Mouse (Mus musculus): ENCODE data around the gene Trabd2b.

Gene Trabd2b

DNA sequence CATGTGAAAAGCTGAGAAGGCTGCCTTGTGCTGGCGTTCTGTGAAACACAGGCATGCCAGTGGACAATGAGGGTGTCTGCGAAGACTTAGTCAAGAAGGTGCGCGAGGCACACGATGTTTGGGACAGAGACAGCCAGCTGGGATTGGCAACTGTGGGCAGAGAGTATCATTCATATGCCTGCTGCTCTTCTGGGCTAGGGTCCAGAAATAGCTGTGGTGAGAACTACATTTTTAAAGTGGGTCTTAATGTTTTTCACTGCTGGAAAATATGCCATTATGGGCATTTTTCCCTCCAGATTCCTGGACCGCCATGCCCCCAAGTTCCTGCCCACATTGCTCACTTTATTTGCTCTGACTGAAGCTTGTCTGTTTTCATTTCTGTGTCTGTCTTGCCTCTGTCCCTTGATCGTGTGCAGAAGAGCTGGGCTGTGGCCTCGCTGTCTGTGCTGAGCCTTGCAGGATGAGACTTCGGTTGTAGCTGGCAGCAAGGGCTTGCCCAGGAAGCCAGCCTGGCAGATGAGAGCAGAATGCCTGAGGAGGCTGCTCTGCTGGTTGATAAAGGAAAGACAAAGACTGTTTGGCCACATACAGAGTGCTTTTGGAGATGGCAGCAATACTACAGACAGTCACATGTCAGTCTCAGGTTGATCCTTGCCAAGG is 42.0 kb downstream of the Trabd2b start:
- DNase-seq = peak; percentile 23 to 27

- no peak for DNase-seq
Measured at GRCm38 (mm10) chr4:114453101-114453500, 46.6 kb downstream of the Trabd2b start.

- no peak for DNase-seq
Measured at GRCm38 (mm10) chr4:114454016-114454415, 47.5 kb downstream of the Trabd2b start.

DNA sequence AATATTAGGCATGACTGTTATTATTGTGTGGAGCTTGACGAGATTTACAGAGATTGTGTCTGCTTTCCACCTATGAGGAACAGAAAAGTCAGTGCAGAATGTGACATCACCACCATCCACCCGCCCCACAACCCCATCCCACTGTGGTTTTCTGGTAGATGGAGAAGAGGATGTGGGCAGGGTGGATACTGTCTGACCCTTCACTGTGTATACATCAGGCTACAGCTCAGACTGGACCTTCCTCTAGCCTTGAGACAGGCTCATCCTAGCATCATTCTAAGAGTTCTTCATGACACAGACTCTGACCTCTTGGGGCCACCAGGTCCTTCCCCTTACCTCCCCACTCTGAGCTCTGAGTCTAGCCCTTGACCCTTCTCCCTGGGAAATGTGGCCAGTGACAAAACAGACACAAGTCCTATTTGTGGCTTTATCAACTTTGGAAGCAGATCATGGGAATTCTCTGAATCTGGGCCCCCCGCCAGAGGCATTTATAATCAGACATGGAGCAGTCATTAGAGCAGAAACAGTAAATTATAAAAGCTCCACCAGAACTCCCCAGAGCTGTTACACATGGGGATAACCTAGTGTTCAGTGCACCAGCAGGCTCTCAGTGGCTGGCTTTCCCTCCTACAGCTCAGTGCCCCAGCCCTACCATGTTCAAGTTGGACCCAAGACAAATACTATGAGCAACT is 48.1 kb downstream of the Trabd2b start:
- no peak for DNase-seq

DNA sequence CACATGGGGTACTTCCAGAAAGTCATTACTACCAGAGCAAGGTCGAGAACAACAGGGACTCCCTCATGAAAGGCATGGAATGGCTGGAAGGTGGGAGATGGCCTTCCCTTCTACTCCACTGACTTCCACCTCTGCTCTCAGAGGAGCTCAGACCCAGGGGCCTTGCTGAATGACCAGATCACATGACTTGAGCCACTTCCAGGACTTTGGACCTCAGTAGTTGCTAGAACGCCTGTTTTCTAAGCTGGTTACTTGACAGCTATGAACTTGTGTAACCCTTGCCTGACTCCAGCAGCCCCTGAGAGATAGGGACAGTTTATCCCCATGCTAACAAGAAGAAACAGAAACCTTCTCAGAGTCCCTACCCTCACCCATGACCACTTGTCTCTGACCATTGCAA is 50.6 kb downstream of the Trabd2b start:
- DNase-seq = no peak

- peak; percentile 41 to 44 for DNase-seq
Measured at GRCm38 (mm10) chr4:114459591-114459990, 53.1 kb downstream of the Trabd2b start.

DNA sequence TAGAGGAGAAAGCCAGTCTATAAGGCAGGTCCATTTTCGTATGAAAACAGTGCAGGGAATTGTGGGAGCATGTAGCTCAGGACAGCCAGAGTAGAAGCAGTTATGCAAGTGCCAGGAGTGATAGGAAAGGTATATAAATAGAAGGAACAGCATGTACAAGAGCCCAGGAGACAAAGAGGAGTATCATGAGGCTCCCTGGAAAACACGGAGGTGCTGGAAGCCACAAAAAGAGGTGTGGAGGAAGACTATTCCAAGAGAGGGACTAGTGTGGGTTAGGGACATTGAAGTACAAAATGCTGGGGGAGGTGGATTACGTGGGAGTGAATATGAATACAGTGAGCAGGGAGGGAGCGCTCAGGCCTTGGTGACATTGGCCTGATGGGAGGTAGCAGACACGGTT is 53.9 kb downstream of the Trabd2b start:
- no peak for DNase-seq

- DNase-seq = no peak
Measured at GRCm38 (mm10) chr4:114461093-114461492, 54.6 kb downstream of the Trabd2b start.

DNA sequence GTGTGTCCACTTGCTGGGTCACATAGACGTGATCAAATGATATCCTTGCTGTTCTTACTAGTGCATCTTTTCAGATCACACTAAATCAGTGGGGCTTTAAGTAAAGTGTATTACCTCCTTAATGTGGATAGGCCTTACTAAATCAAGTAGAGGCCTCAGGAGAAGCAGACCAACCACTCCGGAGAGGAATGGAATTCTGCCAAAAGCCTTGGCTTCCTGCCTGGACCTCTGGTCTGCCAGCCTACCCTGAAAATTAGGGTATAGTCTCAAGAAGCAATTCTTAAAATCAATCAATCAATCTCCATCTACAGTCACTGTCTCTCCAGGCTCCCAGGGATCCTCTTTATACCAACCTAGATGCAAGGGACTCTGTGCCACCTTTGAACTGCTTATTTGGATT is 59.1 kb downstream of the Trabd2b start:
- peak; percentile 47 to 57 for DNase-seq

- peak in 1 of 2 experiments; percentile 21 for DNase-seq
Measured at GRCm38 (mm10) chr4:114467371-114468094, 61.0 kb downstream of the Trabd2b start.

GRCm38 (mm10) chr4:114468095-114468429 is 61.5 kb downstream of the Trabd2b start:
- DNase-seq = no peak

DNA sequence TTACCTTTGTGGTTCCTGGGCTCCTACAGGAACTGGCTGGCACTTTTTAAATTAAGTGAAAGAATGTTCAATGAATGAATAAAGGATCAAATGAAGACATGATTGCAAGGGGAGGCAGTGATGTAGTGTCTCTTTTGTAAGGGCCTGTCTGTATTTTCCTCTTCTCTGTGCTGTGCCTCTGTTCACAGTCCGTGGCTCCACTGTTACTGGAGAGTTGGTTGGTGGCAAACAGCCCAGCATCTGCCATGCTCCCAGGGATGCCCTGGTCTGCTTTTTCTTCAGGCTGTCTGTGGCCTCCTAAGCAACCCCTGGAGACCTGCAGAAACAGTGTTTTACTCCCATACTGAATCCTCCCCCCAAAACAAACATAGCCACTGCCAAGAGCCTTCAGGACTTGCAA is 63.4 kb downstream of the Trabd2b start:
- no peak for DNase-seq

DNA sequence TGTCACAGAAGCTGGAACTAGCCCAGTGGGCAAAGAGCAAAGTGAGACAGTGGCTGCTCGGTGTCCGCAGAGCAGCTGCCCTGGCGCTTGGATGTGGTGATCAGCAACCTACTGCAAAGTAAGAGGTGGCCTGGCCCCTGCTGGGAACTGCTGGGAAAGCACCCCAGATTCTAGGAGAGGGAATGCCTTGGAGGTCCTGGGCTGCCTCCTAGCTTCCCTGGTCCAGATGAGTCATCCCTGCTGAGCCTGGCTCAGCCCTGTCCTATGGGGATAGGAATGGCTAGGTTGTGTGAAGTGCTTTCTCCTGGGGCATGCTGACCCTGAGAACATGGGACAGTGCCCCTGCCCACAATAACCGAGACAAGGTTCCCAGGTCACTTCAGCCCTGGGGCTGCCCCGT is 65.6 kb downstream of the Trabd2b start:
- DNase-seq = no peak

DNA sequence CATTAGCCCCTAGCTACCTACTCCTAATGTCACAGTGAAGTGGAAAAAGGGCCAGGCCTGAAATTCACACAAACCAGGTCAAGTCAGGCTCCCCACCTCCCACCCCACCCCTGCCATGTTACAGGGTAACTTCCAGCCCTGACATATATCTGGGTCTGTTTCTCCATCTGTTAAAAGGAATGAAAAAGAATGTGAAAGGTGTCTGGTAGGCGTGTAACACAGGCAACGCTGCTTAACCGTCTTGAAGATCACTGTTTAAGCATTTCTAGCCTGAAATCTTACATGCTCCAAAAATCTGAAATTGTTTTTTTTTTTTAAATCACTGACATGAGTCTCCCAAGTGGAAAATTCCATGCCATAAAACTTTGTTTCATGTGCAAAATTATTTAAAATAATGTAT is 69.8 kb downstream of the Trabd2b start:
- no peak for DNase-seq

DNA sequence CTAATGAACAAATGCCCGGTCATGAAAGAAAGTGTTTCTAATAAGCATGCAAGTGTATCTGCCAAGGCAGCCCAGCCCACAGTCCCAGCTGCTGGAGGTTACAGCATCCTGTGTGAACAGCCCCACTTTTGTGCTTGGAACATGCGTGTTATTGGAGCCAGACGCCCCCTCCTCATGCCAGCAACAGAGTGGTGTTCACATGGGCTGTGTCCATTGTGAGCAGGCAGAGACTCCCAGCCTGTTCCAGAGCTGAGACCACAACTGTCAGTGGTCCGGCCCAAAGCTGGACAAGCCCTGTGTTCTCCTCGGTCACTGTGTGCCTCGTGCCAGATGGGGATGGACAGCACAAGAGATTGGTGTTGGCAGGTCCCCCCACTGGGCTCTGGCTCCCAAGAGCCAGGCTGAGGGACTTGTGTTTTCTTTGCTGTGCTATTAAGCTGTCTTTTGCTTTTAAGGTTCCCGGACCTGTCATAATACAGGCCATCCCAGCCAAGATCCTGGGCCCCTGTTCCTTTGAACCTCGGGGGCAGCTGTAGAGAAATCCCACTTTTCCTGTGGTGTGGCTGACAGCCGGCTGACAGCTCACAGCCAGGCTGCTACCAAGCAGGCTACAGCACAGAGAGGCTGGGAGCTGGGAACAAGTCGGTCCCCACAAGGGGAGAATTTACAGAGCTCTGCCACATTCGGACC is 70.7 kb downstream of the Trabd2b start:
- peak in 1 of 2 experiments; percentile 22 for DNase-seq

- no peak for DNase-seq
Measured at GRCm38 (mm10) chr4:114481518-114481917, 75.0 kb downstream of the Trabd2b start.

- DNase-seq = no peak
Measured at GRCm38 (mm10) chr4:114484173-114484572, 77.6 kb downstream of the Trabd2b start.

GRCm38 (mm10) chr4:114485996-114486395 is 79.5 kb downstream of the Trabd2b start:
- DNase-seq = no peak

DNA sequence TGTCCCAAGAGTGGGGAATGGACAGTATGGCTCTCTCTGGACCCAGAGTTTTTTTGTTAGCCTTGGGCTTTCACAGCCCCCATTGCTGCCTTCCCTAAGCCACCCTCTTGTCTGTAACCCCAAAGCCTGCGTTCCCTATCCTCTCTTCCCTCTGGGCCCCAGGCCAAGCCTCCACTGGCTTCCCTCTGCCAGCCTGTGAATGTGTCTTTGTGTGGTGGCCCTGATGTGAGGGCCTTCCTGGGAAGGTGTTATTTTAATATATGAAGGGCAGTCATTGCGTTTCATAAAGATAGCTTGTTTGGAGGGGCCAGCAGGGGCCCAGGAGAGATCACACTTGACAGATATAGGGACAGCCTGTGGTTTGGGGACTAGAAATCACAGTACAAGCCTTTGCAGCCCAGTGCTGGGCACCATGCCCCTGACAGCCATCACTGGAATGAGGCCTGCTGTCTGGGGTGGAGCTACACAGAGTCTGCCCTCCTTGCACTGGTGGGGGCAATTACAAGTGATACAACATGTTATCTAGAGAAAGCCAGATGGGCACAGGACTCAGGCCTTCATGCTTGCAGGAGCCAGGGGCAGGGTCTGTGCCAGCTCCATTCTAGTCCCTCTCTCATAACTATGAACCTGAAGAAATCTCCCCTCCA is 80.5 kb downstream of the Trabd2b start:
- DNase-seq = peak; percentile 12 to 33

GRCm38 (mm10) chr4:114487701-114488100 is 81.2 kb downstream of the Trabd2b start:
- no peak for DNase-seq

- DNase-seq = no peak
Measured at GRCm38 (mm10) chr4:114492157-114492556, 85.6 kb downstream of the Trabd2b start.

DNA sequence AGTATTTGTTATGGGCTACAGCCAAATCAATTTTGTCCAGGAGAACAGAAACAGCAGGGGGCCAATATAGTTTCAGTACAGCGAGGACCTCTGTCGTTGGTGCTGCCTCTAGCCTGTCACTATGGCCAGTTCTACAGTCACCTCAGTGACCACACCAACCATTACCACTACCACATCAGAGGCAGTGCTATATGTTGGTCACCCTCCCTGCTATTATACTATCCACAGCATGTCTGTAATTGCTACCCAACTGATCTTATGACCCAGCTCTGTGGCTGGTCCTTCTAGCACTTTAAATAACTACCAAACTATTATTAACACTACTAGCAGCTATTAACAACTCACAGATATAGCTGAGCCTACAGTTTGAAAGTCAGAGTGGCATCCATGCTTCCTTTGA is 87.5 kb downstream of the Trabd2b start:
- no peak for DNase-seq
